Mouse (Mus musculus): ENCODE measurements around the gene Slc25a35.
A peak's percentile ranks its signal among the peaks of the same experiment; 100 is the strongest.
"Not testable (repeated sequence)": the region's sequence is repeated elsewhere in the genome, so short reads cannot be mapped to it uniquely, and the experiment has no call there.

Gene Slc25a35

DNA sequence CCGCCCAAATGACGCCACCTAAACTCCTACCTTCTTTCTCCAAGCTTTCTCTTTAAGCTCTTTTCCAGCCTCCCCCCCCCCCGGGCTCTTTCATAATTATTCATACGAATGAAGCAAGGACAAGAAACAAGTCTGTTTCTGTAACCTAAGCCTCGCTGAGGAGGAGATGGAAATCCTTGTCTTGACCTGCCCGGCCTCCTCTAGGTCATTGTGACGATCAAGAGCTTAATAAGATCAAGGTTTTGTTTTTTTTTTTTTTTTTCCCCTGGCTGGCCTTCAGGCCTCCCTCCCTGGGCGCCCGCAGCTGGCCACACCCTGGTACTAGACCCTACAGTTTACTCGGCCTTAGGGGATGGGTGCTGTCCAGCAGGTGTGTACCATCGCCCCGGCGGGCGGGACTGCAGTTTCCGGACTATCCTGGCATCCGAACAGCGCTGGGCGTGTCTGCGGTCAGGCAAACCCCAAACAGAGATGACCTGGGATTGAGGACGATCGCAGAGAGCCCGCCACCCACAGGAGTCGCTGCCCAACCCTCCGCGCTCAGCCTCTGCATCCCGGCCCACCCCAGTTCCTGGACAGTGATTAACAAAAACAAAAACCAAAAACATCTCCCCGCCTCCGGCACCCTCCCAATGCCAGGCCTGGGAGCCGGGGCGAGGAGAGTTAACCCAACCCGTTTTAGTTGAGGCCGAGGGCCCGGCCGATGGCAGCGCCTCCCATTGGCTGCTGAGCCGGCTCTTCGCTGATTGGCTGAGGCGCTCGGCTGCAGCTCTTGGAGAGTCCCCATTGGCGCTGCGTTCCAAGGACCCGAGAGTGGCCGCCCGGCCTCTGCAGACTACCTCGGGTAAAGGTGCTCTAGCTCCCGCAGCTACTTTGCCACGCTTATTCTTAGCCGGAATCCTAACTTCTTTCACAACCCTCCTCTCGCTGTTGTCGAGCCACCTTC lies at the start of gene Slc25a35:
Gene Slc25a35, plus strand, starts transcription at position 795 of the 946 bp plus-strand sequence.
- peak; percentile 95 for DNase-seq

DNA sequence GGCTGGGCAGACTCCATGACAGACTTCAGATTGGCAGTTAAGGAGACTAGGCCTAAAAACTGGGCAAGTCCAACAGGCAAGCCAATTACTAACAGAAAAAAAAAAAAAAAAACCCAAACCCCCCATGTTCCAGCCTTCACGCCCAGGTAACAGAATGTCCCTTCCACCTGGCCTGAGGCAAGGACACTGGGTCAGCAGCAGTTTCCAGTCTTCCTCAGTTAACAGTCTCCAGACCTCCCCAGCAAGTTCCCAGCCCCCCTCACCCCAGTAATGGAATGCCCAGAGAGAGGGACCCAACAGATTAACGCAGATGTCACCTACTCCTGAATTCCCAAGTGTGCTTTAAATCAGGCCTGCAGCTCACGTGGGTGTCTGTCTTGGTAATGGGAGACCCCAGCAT lies 44.7 kb upstream of the Slc25a35 start:
- DNase-seq = peak; percentile 66 to 73

DNA sequence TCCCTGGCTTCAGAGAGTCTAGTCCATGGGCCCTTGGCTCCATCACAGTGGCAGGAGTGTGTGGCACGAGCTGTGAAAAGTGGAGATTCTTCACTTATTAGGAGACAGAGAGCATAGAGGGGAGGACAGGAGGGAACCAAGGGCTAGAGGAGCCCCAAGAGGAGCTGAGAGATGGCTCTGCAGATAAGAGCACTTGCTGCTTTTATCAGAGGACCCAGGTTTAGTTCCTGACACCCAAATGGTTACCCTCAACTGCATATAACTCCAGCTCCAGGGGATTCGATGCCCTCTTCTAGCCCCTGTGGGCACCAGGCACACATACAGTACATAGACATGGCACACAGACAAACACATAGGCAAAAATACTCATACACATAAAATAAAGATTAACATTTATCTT lies 43.2 kb upstream of the Slc25a35 start:
- DNase-seq = no peak

DNA sequence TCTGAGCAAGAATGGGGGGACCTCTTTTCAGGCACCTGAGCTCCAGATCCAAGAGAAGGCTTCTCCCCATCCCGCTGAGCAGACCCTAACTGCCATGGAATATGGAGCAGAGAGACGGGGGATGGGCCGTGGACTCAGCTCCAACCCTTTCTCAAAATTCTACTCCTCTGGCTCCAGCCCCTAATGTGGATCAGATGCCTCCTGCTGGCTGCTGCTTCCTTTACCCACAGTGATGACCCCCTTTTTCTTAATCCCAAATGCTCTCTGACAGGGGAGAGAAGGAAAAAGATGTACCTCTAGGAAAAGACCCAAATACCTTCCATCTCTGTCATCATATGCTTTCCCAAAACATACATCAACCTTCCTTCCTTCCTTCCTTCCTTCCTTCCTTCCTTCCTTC lies 41.0 kb upstream of the Slc25a35 start, which contains the start of gene Odf4:
Gene Odf4, minus strand, starts transcription at position 101 of the 400 bp plus-strand sequence.
- no peak for DNase-seq

DNA sequence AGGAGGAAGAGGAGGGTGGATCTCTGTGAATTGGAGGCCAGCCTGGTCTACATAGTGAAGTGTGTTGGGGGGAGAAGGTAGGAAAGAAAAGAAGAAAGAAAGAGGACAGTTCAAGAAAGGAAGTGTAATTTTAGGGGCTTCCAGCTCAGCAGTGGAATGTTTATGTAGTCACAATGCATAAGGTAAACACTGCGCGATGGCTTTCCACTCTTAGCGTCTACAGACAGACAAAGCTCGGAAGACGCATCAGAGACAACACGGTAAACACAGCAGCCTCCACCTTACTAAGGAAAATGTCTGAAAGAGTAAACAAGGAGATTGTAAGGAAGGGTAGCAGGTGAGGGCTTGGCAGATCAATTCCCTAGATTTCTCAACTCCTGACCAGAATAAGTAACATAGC lies 38.0 kb upstream of the Slc25a35 start:
- DNase-seq = no peak

DNA sequence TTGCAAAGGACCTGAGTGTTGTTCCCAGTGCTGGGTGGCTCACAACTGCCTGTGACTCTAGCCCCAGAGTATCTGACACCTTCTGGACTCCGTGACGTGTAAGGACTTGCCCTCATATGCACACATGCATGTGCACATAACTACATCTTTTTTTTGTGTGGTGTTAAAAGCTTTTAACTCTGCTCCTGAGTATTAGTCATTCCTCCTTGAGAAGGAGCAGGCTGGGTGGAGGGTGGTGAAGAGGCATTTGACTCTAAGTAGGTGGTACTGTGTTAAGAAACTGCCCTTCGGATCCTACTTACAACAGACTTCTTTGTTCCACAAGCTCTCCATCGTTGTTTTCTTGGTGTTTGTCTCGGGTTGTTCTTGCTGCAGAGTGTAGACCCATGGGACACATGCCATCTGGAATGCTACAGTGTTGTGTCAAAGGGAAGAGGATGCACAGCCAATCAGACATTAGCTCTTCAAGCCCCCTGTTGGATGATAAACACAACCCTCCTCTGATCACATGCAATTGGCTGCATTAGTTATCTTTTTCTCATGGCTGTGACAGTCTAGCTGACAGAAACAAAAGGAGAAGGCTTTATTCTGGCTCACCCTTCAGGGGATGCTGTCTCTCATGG lies 33.9 kb upstream of the Slc25a35 start:
- DNase-seq = no peak

DNA sequence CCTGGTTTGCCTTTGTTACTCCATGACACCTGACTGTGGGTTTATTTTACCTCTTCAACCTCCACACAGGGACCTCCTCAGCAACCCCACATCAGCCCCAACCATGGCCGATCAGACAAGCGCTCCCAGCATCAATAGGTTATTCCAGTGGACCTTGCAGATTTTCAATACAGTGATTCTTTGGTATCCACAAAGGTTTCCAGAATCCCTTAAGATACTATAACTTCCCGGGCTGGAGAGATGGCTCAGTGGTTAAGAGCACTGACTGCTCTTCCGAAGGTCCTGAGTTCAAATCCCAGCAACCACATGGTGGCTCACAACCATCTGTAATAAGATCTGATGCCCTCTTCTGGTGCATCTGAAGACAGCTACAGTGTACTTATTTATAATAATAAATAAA lies 31.0 kb upstream of the Slc25a35 start:
- not testable (repeated sequence) for DNase-seq

DNA sequence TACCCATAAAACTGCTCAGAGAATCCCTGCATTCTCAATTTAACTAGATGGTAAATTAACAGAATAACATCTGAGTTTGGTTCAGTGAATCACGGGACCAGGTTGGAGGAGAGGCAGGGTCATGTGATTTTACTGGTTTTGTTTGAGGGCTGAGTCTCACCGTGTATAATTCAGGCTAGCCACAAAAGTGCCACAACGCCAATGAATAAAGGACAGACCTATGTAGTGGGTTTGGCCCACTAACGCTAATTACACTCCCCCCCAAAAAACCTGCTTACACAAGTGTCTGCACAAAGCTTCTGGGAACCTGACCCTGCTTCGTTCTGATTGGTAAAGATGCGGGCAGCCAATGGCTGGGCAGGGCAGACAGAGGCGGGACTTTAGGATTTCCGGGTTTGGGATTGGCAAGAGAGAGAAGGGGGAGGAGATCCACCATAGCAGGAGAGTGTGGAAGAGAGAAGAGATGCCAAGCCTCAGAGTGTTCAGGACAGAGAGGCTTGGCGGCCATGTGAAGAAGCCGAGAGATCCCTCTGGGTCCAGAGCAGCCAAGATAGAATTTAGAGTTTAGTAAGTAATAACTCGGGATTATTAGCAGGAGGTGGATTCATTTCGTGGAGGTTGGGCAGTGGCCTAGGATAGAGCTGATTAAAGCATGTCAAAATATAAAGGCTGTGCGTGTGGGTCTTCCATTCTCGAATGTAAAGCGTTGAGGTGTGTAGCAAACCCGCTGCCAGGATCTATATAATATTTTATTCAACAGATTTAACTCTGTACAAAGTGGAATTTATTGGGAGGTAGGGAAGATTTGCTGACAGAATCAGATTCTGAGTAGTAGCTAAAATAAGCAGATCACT lies 28.3 kb upstream of the Slc25a35 start:
- DNase-seq = peak; percentile 88 to 96

DNA sequence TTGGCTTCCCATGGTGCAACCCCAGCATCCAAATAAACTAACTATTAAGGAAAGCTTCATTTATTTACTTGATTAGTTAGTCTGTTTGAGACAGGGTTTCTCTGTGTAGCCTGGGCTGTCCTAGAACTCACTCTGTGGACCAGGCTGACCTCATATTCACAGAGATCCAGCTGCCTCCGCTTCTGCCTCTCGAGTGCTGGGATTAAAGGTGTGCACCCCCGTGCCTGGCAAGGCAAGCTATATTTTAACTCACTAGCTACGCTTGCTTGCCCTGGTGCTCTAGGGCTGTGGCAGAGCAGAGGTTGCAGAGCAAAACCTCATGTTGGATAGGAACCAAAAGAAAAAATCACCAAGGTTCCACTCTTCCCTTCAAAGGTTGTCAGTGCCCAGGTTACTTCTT lies 27.4 kb upstream of the Slc25a35 start:
- peak; percentile 83 to 88 for DNase-seq

DNA sequence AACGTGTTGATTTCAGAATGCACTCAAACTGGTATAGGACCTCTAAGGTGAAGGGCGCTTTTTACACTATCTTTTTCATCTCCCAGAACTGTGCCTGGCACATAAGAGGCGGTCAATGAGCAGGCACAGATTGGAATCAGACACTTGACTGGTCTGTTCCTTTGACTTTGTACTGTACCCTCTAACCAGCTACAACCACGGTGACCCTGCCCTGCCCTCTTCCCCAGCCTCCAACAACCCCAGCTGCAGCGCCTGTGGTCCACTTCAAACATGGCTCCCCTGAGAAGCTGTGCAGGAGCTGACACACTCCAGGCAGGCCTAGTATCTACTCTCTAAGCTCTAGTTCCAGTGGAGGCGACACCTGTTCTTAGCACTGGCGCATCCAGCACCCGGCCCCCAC lies 25.2 kb upstream of the Slc25a35 start:
- peak; percentile 68 for DNase-seq

DNA sequence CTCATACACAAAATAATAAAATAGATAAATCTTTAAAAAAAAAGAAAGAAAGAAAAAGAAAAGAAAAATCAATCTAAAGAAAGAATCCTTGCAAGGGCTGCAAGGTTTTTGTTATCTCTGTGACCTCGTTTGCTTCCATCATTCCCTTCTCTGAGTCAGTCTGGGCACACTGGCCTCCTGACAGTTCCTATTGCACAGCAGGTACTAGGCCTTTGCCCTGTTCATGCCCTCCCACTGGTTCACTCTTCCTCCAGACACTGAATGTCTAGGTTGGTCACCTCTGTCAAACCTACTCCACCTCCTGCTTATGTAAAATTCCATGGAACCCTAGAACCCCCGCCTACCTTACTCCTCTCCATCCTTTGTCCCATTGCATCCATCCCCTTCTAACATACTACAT lies 22.7 kb upstream of the Slc25a35 start:
- DNase-seq = no peak

DNA sequence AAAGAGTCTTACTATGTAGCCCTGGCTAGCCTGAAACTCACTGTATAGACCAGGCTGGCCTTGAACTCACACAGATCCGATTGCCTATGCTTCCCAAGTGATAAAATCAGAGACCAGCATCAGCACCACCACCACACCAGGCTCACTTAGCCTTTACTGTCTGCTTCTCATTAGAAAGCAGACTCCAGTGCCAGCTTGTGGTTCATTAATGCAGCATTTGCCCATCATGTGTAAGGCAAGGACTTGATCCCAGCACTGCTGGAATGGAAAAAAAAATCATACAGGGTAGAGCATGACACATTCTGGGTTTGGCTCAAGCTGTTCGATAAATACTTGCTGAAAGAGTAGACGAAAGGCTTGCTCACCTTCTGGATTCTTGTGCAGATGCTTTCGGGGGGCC lies 21.9 kb upstream of the Slc25a35 start:
- no peak for DNase-seq

DNA sequence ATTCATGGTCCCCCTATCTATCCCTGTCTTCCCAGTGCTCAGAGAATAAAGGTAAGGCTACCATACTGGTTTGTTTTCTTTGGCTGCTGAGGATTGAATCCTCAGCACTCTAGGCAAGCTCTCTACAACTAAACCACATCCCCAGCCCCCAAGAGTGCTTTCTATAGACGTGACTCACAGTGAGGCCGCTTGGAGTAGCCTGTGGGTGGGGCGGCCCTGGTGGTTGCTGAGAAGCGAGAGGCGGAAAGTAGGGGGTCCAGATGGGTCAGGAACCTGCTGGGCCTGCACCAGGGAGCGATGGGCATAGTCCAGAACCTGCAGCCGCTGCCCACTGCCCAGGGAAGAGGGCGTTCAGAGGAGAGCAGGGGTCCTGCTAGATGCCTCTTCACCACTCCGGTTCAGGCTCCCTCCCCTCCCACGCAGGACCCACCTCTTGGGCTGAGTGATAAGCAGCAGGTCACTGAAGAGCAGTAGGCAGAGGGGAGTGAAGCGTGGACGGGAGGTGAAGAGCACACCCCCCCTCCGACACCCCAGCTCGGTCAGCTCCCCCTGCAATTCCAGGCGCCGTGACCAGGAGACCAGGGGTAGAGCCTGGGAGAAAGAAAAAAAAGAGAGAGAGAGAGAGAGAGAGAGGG lies 21.0 kb upstream of the Slc25a35 start:
- DNase-seq = no peak

DNA sequence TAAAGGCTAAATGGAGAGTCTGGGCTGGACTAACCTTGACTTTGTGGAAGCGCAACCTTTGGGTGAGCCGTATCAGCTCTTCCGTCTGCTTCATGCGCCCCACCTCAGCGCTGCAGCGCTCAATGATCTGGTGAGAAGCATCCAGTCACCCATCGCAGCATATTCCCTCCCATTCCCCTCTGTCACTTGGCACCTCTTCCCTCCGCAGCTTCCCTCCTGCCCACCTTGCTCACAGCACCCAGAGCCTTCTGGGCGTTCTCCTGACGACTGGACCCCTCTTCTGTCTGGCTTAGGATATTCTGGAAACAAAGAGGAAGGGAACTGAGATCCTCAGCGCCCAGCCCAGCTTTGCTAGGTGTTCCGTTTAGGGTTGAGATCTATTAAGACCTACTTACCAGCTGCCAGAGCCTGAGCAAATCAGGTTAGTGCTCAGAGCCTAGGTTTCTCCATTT lies 20.4 kb upstream of the Slc25a35 start:
- no peak for DNase-seq

DNA sequence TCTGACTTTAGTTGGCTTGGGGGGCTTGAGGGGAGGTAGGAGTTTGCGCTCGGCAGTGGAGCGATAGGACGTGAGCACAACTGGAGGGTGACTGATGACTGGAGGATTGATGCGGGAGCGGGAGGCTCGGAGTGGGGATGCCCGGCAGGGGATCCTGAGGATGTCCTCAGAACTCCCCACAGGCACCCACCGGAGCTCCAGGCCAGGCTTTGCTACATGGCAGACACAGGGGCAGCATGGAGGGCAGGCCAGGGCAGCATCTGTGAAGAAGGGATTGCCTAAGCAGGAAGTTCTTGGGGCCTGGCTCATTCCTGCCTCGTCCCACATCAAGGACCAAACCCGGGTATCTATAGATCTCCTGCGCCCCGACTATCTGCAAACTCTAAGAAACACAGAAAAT lies 14.0 kb upstream of the Slc25a35 start:
- DNase-seq = no peak

DNA sequence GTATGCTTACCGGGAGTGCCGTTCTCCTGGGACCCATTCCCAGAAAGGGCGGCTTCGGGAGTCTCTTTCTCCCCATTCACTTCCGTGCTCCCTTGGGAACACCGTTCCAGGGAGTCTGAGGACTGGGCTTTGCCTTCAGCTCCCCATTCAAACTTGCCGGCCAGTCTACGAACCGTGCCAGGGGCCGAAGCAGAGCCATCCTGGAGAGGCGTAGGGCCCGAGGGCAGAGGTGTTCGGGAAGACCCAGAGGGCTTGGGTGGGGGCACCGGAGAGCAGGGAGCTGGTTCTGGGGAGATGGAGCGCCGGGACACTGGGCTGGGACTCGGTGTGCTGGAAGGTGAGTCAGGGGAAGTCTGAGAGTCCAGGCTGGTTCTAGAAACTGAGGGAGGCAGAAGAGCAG lies 13.5 kb upstream of the Slc25a35 start:
- DNase-seq = no peak

DNA sequence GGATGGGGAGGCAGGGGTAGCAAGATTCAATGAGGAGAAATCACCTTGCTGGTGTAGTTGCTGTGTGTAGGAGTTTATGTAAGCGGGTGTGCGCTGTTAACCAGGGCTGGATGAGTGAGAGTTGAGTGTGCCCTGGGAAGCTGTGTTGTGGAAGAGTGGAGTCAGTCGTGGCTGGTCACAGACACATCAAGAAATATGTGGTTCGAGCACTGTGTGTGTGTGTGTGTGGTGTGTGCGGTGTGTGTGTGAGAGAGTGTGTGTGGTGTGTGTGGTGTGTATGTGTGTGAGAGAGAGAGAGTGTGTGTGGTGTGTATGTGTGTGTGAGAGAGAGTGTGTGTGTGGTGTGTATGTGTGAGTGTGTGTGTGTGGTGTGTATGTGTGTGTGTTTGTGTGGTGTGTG lies 12.5 kb upstream of the Slc25a35 start:
- no peak for DNase-seq

DNA sequence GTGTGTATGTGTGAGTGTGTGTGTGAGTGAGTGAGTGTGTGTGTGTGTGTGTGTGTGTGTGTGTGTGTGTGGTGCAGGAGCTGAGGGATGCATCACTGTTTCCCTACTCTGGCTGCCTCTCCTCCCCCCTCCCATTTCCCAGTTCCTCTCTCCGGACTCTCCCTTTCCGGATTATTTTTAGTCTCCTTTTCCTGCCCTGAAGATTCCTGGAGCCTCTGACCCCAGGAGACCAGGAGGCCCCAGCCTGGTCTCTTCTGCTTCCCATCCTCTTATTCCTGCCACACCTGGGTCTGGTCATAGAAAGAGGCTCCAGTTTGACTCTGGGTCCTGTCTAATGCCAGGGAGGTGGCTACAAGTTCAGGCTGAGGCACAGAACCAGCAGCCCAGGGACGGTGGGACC lies 11.8 kb upstream of the Slc25a35 start:
- peak; percentile 57 to 69 for DNase-seq

DNA sequence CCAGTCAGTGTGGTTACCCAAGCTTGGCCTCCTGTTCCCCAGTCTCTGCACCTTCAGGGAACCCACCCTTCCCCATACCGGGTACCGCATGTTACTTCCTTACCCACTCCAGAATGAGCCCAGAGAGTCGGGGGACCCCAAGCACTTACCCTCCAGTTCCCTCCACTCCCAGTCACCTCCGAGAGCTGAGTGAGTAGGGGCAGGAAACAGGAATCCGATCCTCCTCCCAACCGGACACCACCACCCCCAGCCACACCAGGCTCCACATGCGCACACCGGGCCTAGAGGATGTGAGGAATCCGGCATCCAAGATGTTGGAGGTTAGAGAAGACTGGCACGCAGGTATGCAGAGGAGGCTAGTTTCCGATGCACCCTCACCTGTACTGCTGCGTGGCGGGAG lies 11.2 kb upstream of the Slc25a35 start:
- peak; percentile 54 to 66 for DNase-seq

DNA sequence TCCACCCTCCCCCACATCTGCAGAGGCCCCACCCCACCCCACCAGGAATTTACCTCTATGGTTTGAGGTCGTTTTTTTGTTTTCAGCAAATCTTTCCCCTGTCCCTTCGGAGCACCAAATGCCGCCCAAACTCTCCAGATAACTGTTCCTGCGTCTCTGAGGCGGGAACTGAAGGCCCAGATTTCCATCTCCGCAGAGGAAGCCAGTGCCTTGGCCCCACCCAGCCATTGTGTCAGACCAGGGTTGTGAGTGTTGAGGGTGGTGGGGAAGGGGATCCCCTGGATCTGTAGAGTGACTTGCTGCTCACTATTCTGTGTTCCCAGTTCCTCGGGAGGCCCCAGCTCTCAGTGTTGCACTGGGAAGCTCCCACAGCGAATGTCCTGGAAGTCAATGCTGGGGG lies 10.6 kb upstream of the Slc25a35 start, which contains the start of gene Arhgef15:
Gene Arhgef15, minus strand, starts transcription at position 173 of the 400 bp plus-strand sequence.
- DNase-seq = peak; percentile 33 to 49

DNA sequence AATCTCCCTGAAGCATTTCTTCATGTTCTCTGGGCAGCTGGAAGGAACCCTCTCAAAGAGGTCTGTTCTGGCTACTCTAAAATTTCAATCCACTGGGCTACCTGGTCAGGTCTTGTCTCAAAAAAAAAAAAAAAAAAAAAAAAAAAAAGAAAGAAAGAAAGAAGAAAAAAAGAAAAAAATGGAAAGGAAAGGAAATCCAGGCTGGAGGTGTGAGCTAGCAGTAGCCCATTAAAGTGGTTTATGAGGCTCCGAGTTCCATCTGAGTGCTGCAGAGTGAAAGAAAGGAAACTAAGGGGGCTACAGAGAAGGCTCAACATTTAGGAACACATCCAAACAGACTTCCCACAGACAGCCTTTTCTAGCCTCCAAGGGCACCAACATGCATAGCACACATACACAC lies 10.0 kb upstream of the Slc25a35 start:
- DNase-seq = no peak

DNA sequence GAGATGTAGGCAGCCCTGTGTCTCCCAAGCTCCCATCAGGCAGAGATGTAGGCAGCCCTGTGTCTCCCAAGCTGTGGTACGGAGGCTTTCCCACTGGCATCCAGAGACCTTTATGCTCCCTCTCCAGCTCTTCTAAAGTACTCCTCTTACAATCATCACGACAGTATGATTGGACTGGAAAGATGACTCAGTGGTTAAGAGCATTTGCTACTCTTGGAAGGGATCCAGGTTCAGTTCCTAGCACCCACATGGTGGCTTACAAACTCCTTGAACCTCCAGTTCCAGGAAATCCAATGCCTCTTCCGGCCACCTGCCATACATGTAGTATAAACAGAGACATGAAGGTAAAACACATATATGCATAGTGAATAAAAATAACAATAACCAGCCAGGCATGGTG lies 6.3 kb upstream of the Slc25a35 start:
- DNase-seq = no peak
